Mouse (Mus musculus): ENCODE results near the gene Dhrs9. TPM values are rescaled to one million over a fixed set of nuclear protein-coding genes. Genes with fewer than 3 reads are reported as not detected.

Gene Dhrs9
- polyA plus RNA-seq, 1 experiment from 2014 or later = not detected

DNA sequence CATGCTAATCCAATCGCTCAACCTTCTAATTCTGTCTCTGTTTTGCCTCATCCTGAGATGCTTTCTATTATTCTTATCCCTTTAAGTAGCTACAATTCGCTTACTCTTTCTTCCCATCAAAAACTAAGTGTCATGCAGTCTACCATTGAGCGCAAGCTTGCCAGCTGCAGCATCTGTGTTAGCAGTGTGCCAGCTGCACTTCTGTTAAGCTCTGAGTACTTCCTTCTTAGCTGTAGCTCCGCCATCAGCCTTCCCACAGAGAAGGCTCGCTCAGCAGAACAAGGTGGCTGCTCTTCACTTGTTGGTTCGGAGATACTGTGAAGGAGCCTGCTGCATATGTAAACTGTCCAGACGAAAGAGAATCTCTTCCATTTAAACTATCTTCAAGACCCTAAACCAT is 22.1 kb downstream of the Dhrs9 start:
- H3K27ac ChIP-seq (ENCODE audit: low read depth, low read length) = no peak overlapping the region
- H3K36me3 ChIP-seq (ENCODE audit: control insufficient read depth, insufficient read depth, low read length) = no peaks in the 10 kb centered on the region
- H3K9me3 ChIP-seq (replicated peaks; ENCODE audit: control insufficient read depth, low read length) = no peaks in the 10 kb centered on the region
- no peaks in the 10 kb centered on the region; the same call in 1 of the 2 replicates for H3K4me1 ChIP-seq (ENCODE audit: control insufficient read depth, insufficient read depth, low read length)
- H3K9ac ChIP-seq (ENCODE audit: low read depth, low read length) = no peak overlapping the region
- 80% methylated on average over 7 of the region's 7 CpGs for WGBS (ENCODE audit: insufficient replicate concordance)
- no peak overlapping the region for H3K4me2 ChIP-seq
- no peaks in the 10 kb centered on the region for H3K27me3 ChIP-seq (ENCODE audit: control insufficient read depth, insufficient read depth, low read length)
- no peak overlapping the region for H3K4me3 ChIP-seq (ENCODE audit: low read depth, low read length)
- ATAC-seq (replicated peaks; ENCODE audit: insufficient number of reproducible peaks, low FRiP score, low TSS enrichment) = no peak

DNA sequence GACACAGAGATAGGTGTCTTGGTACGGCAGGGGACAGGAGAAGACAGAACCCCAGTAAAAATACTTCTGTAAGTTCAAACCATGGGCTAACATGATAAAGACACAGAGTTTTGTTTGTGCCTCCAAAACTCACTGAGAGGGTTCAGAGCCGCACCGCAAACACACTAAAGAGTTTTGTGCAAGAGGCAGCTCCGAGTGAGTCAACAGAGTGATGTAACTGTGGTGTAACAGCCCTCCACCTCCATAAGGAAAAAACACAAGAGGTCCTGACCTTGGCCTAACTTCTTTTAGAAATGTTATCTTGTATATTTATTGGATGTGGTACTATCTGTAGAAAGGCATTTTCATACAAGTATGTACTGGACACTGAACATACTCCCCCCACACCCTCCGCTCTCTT is 25.4 kb downstream of the Dhrs9 start:
- Histone ChIP-seq H3K27me3 (ENCODE audit: control insufficient read depth, insufficient read depth, low read length) (no peaks in the 10 kb centered on the region), H3K4me2 (no peak overlapping the region), H3K4me1 (ENCODE audit: control insufficient read depth, insufficient read depth, low read length) (no peaks in the 10 kb centered on the region), H3K27ac (ENCODE audit: low read depth, low read length) (no peak overlapping the region), H3K9ac (ENCODE audit: low read depth, low read length) (no peak overlapping the region), H3K4me3 (ENCODE audit: low read depth, low read length) (no peak overlapping the region), H3K36me3 (ENCODE audit: control insufficient read depth, insufficient read depth, low read length) (no peaks in the 10 kb centered on the region), H3K9me3 (replicated peaks; ENCODE audit: control insufficient read depth, low read length) (no peaks in the 10 kb centered on the region)
- ATAC-seq (replicated peaks; ENCODE audit: insufficient number of reproducible peaks, low FRiP score, low TSS enrichment) = no peak
- 86% methylated on average over 5 of the region's 5 CpGs for WGBS (ENCODE audit: insufficient replicate concordance)

DNA sequence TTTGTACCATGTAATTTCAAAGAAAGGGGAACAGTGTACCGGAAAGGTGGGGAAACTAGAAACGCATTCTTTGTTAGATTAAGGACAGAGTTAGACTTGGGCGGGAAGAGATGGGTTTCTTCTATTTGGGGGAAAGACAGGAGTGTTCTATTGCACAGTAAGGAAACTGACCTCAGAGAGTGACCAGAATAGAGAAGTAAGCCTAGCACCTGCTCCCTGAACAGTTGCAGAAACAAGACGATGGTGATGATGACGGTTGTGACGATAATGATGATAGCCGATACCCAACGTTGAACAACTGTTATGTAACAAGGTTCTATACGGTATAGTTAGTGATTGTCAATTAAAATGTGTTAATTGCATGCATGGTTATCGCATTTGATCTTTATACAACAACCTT is 34.3 kb downstream of the Dhrs9 start:
- H3K4me2 ChIP-seq = no peak overlapping the region
- no peak overlapping the region for H3K27ac ChIP-seq (ENCODE audit: low read depth, low read length)
- WGBS (ENCODE audit: insufficient replicate concordance) = 84% methylated on average over 10 of the region's 10 CpGs
- H3K27me3 ChIP-seq (ENCODE audit: control insufficient read depth, insufficient read depth, low read length) = no peaks in the 10 kb centered on the region
- no peak overlapping the region for H3K9ac ChIP-seq (ENCODE audit: low read depth, low read length)
- no peaks in the 10 kb centered on the region for H3K9me3 ChIP-seq (replicated peaks; ENCODE audit: control insufficient read depth, low read length)
- no peaks in the 10 kb centered on the region for H3K4me1 ChIP-seq (ENCODE audit: control insufficient read depth, insufficient read depth, low read length)
- ATAC-seq (replicated peaks; ENCODE audit: insufficient number of reproducible peaks, low FRiP score, low TSS enrichment) = no peak
- no peaks in the 10 kb centered on the region for H3K36me3 ChIP-seq (ENCODE audit: control insufficient read depth, insufficient read depth, low read length)
- no peak overlapping the region for H3K4me3 ChIP-seq (ENCODE audit: low read depth, low read length)

DNA sequence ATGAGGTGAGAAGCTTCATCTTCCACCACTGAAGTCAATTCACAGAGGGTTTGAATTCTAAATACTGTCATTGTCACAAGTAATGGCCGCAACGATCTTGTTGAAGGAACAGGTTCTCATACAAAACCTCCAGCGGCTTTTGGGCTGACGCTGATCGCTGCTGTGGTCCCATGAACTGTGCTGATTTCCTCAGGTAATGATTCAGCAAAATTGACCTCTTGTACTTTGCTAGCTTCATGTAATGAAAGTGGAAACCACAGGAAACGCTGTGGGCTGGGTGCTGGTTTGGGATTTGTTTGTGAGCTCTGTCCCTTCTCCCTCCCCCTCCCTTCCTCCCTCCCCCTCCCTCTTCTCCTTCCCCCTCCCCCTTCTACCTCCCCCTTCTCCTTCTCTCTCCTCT is 34.8 kb downstream of the Dhrs9 start:
- Histone ChIP-seq H3K36me3 (ENCODE audit: control insufficient read depth, insufficient read depth, low read length) (no peaks in the 10 kb centered on the region), H3K4me2 (no peak overlapping the region), H3K4me1 (ENCODE audit: control insufficient read depth, insufficient read depth, low read length) (no peaks in the 10 kb centered on the region), H3K27me3 (ENCODE audit: control insufficient read depth, insufficient read depth, low read length) (no peaks in the 10 kb centered on the region), H3K27ac (ENCODE audit: low read depth, low read length) (no peak overlapping the region), H3K9me3 (replicated peaks; ENCODE audit: control insufficient read depth, low read length) (no peaks in the 10 kb centered on the region), H3K9ac (ENCODE audit: low read depth, low read length) (no peak overlapping the region), H3K4me3 (ENCODE audit: low read depth, low read length) (no peak overlapping the region)
- 84% methylated on average over 6 of the region's 6 CpGs for WGBS (ENCODE audit: insufficient replicate concordance)
- no peak for ATAC-seq (replicated peaks; ENCODE audit: insufficient number of reproducible peaks, low FRiP score, low TSS enrichment)

DNA sequence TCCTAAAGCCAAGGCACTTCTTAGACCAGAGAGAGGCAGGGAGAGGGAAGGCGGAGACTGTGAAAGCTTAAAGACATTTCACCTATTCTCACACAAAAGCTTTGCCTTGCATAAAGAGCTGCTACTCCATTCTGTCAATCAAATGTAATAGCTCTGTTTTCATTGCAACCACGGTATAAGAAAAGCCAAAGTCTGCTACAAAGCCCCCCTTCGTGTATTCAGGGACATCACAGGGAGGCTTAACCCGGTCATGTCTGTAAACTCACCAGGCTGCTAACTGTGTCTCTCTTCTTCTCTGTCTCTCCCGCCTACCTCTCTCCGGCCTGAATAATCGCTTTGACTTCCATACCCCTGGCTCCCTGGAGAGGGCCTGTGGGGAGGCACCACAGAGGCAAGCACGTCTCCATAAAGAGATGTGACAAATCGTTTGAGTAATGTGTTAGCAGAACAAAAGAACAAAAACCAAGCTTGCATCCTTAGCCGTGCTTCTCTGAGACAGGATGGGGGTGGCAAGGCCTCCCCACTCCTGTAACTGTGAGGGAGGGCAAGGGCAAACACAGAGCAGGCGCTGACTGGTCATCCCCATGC is 38.1 kb downstream of the Dhrs9 start:
- Histone ChIP-seq H3K9ac (ENCODE audit: low read depth, low read length) (no peak overlapping the region), H3K27me3 (ENCODE audit: control insufficient read depth, insufficient read depth, low read length) (no peaks in the 10 kb centered on the region), H3K27ac (ENCODE audit: low read depth, low read length) (no peak overlapping the region), H3K36me3 (ENCODE audit: control insufficient read depth, insufficient read depth, low read length) (no peaks in the 10 kb centered on the region), H3K9me3 (replicated peaks; ENCODE audit: control insufficient read depth, low read length) (no peaks in the 10 kb centered on the region), H3K4me3 (ENCODE audit: low read depth, low read length) (no peak overlapping the region), H3K4me1 (ENCODE audit: control insufficient read depth, insufficient read depth, low read length) (no peaks in the 10 kb centered on the region), H3K4me2 (no peak overlapping the region)
- WGBS (ENCODE audit: insufficient replicate concordance) = 16% methylated on average over 11 of the region's 11 CpGs
- no peak for ATAC-seq (replicated peaks; ENCODE audit: insufficient number of reproducible peaks, low FRiP score, low TSS enrichment)

DNA sequence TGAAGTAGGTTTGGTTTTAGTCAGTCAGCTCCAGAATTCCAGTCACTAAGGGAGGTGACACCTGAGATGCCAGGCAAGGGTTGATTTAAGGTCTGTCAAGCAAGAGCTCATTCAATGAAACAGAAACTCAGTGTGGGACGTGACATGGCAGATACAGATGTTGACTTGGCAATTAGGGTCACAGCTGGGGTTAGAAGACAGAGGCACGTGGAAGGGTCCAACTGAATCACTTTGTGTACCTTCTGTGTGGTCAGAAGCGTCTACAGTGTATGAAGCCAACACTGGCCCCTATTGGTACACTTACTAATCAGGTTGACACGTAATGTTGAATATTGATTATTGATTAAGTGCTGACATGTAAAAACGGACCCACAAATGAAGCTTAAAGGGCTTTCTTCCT is 44.6 kb downstream of the Dhrs9 start:
- WGBS (ENCODE audit: insufficient replicate concordance) = 55% methylated on average over 5 of the region's 5 CpGs
- H3K9ac ChIP-seq (ENCODE audit: low read depth, low read length) = no peak overlapping the region

DNA sequence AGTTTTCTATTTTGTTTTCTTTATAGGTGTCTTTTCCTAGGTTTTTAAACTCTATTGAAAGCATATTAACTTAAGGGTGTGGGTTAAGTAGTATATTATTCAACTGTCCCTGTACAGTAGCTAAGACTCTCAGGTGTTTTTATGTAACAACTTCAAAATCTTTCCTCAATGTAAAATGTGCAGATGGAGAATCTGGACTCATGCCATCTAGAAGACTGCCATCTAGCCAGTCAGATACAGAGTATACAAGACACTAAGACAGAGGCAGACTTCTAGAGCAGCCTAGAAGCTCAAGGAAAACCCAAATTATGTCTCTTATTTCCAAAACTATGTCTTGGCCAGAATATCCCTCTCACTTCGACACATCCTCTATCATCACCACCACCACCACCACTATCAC is 45.8 kb downstream of the Dhrs9 start:
- no peak overlapping the region for H3K4me2 ChIP-seq
- no peaks in the 10 kb centered on the region for H3K36me3 ChIP-seq (ENCODE audit: control insufficient read depth, insufficient read depth, low read length)
- 80% methylated on average over 1 of the region's 1 CpGs for WGBS (ENCODE audit: insufficient replicate concordance)
- no peak overlapping the region for H3K27ac ChIP-seq (ENCODE audit: low read depth, low read length)
- no peaks in the 10 kb centered on the region for H3K27me3 ChIP-seq (ENCODE audit: control insufficient read depth, insufficient read depth, low read length)
- ATAC-seq (replicated peaks; ENCODE audit: insufficient number of reproducible peaks, low FRiP score, low TSS enrichment) = no peak
- H3K9ac ChIP-seq (ENCODE audit: low read depth, low read length) = no peak overlapping the region
- no peaks in the 10 kb centered on the region for H3K4me1 ChIP-seq (ENCODE audit: control insufficient read depth, insufficient read depth, low read length)
- no peak overlapping the region for H3K4me3 ChIP-seq (ENCODE audit: low read depth, low read length)
- H3K9me3 ChIP-seq (replicated peaks; ENCODE audit: control insufficient read depth, low read length) = no peaks in the 10 kb centered on the region

More for the DNA sequence above, 44.6 kb downstream of the Dhrs9 start:
- no peaks in the 10 kb centered on the region for H3K27me3 ChIP-seq (ENCODE audit: control insufficient read depth, insufficient read depth, low read length)
- no peak for ATAC-seq (replicated peaks; ENCODE audit: insufficient number of reproducible peaks, low FRiP score, low TSS enrichment)
- no peaks in the 10 kb centered on the region for H3K4me1 ChIP-seq (ENCODE audit: control insufficient read depth, insufficient read depth, low read length)
- H3K9me3 ChIP-seq (replicated peaks; ENCODE audit: control insufficient read depth, low read length) = no peaks in the 10 kb centered on the region
- H3K36me3 ChIP-seq (ENCODE audit: control insufficient read depth, insufficient read depth, low read length) = no peaks in the 10 kb centered on the region
- H3K27ac ChIP-seq (ENCODE audit: low read depth, low read length) = no peak overlapping the region
- no peak overlapping the region for H3K4me3 ChIP-seq (ENCODE audit: low read depth, low read length)
- no peak overlapping the region for H3K4me2 ChIP-seq

DNA sequence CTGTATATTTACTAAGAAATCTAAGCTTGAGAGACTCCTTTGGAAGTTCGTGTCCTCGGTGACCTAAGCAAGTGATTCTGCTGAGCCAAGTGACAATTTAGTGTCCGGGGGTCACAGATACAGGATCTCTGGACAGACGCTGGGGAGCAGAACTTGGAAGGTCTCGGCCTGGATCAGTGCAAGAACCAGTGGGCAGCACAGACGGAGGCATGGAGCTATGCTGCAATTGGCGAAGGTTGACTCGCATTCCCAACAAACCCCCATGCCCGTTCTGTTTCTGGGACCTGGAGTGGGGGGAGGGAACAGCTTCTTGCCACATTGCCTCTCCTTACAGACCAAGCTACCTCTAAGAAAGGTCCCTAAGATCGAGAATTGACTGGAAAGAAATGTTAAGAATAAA is 46.9 kb downstream of the Dhrs9 start:
- no peak for ATAC-seq (replicated peaks; ENCODE audit: insufficient number of reproducible peaks, low FRiP score, low TSS enrichment)

DNA sequence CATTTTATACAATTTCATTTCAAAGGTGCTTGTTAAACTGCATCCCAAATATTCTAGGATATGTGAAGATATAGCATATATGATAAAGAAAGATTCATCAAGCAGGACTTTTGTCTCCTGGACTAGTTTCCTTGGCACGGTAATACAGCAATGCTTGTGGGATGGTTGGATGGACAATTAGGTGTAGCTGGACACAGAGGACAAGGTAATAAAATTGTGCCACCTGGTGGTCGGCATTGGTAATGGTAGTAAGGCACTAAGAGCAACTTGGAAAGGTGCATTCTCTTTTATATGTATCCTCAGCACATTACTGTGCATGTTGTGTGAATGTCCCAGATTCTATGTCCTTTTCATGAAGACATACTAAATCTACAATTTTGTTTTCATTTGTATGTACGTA is 47.9 kb downstream of the Dhrs9 start:
- Histone ChIP-seq H3K9me3 (replicated peaks; ENCODE audit: control insufficient read depth, low read length) (no peaks in the 10 kb centered on the region), H3K4me2 (no peak overlapping the region), H3K4me3 (ENCODE audit: low read depth, low read length) (no peak overlapping the region), H3K36me3 (ENCODE audit: control insufficient read depth, insufficient read depth, low read length) (no peaks in the 10 kb centered on the region), H3K9ac (ENCODE audit: low read depth, low read length) (no peak overlapping the region), H3K27me3 (ENCODE audit: control insufficient read depth, insufficient read depth, low read length) (no peaks in the 10 kb centered on the region), H3K4me1 (ENCODE audit: control insufficient read depth, insufficient read depth, low read length) (no peaks in the 10 kb centered on the region), H3K27ac (ENCODE audit: low read depth, low read length) (no peak overlapping the region)
- no peak for ATAC-seq (replicated peaks; ENCODE audit: insufficient number of reproducible peaks, low FRiP score, low TSS enrichment)
- 34% methylated on average over 3 of the region's 3 CpGs for WGBS (ENCODE audit: insufficient replicate concordance)

More for the DNA sequence above, 46.9 kb downstream of the Dhrs9 start:
- no peak overlapping the region for H3K4me3 ChIP-seq (ENCODE audit: low read depth, low read length)
- H3K4me1 ChIP-seq (ENCODE audit: control insufficient read depth, insufficient read depth, low read length) = no peaks in the 10 kb centered on the region
- H3K4me2 ChIP-seq = no peak overlapping the region
- H3K27me3 ChIP-seq (ENCODE audit: control insufficient read depth, insufficient read depth, low read length) = no peaks in the 10 kb centered on the region
- H3K27ac ChIP-seq (ENCODE audit: low read depth, low read length) = no peak overlapping the region
- H3K36me3 ChIP-seq (ENCODE audit: control insufficient read depth, insufficient read depth, low read length) = no peaks in the 10 kb centered on the region
- no peaks in the 10 kb centered on the region for H3K9me3 ChIP-seq (replicated peaks; ENCODE audit: control insufficient read depth, low read length)
- no peak overlapping the region for H3K9ac ChIP-seq (ENCODE audit: low read depth, low read length)
- WGBS (ENCODE audit: insufficient replicate concordance) = 84% methylated on average over 10 of the region's 10 CpGs

All from heart, embryonic 11.5 days (tissue).